Mouse (Mus musculus): Measurements from ENCODE around the gene Il21. TPM values are rescaled to one million over a fixed set of nuclear protein-coding genes. Genes with fewer than 3 reads are reported as not detected.

The Il21 gene
- polyA plus RNA-seq, 1 experiment from 2014 or later, result not detected

- H3K9me3 ChIP-seq (ENCODE audit: control insufficient read depth, low read length), result no peaks in the 10 kb centered on the region
- no peaks in the 10 kb centered on the region for H3K36me3 ChIP-seq (ENCODE audit: control insufficient read depth, insufficient read depth, low read length)
- H3K27ac ChIP-seq (ENCODE audit: low read length), result no peak overlapping the region
- H3K9ac ChIP-seq (ENCODE audit: low read length), result no peak overlapping the region
- ATAC-seq (ENCODE audit: low read depth), result no peak
- H3K4me3 ChIP-seq (ENCODE audit: low read length), result no peak overlapping the region
- 80% methylated on average over 15 of the region's 15 CpGs for WGBS
- no peaks in the 10 kb centered on the region for H3K27me3 ChIP-seq (ENCODE audit: control insufficient read depth, insufficient read depth, low read depth, low read length)
- H3K4me1 ChIP-seq (replicated peaks; ENCODE audit: control insufficient read depth, insufficient read depth, low read length), result no peaks in the 10 kb centered on the region
- H3K4me2 ChIP-seq (ENCODE audit: low read depth, low read length), result no peak overlapping the region
Observed at GRCm38 (mm10) chr3:37257776-37258175, 25.3 kb upstream of the Il21 start.

GRCm38 (mm10) chr3:37250967-37251366, 18.5 kb upstream of the Il21 start:
- Histone ChIP-seq H3K9ac (ENCODE audit: low read length) (no peak overlapping the region), H3K27me3 (ENCODE audit: control insufficient read depth, insufficient read depth, low read depth, low read length) (no peaks in the 10 kb centered on the region), H3K9me3 (ENCODE audit: control insufficient read depth, low read length) (no peaks in the 10 kb centered on the region), H3K4me3 (ENCODE audit: low read length) (no peak overlapping the region), H3K27ac (ENCODE audit: low read length) (no peak overlapping the region), H3K36me3 (ENCODE audit: control insufficient read depth, insufficient read depth, low read length) (no peaks in the 10 kb centered on the region), H3K4me2 (ENCODE audit: low read depth, low read length) (no peak overlapping the region), H3K4me1 (replicated peaks; ENCODE audit: control insufficient read depth, insufficient read depth, low read length) (no peaks in the 10 kb centered on the region)
- no peak for ATAC-seq (ENCODE audit: low read depth)
- WGBS, result 88% methylated on average over 3 of the region's 3 CpGs

- no peak overlapping the region for H3K4me2 ChIP-seq (ENCODE audit: low read depth, low read length)
- H3K4me3 ChIP-seq (ENCODE audit: low read length), result no peak overlapping the region
- no peak overlapping the region for H3K27ac ChIP-seq (ENCODE audit: low read length)
- H3K27me3 ChIP-seq (ENCODE audit: control insufficient read depth, insufficient read depth, low read depth, low read length), result no peaks in the 10 kb centered on the region
- H3K36me3 ChIP-seq (ENCODE audit: control insufficient read depth, insufficient read depth, low read length), result no peaks in the 10 kb centered on the region
- no peak overlapping the region for H3K9ac ChIP-seq (ENCODE audit: low read length)
- H3K9me3 ChIP-seq (ENCODE audit: control insufficient read depth, low read length), result no peaks in the 10 kb centered on the region
- no peaks in the 10 kb centered on the region for H3K4me1 ChIP-seq (replicated peaks; ENCODE audit: control insufficient read depth, insufficient read depth, low read length)
- no peak for ATAC-seq (ENCODE audit: low read depth)
- 56% methylated on average over 4 of the region's 4 CpGs for WGBS
Observed at GRCm38 (mm10) chr3:37235025-37235424, 2.6 kb upstream of the Il21 start.

- H3K4me2 ChIP-seq (ENCODE audit: low read depth, low read length), result no peak overlapping the region
- no peak for ATAC-seq (ENCODE audit: low read depth)
- no peaks in the 10 kb centered on the region for H3K9me3 ChIP-seq (ENCODE audit: control insufficient read depth, low read length)
- 87% methylated on average over 7 of the region's 7 CpGs for WGBS
- no peak overlapping the region for H3K9ac ChIP-seq (ENCODE audit: low read length)
- no peaks in the 10 kb centered on the region for H3K27me3 ChIP-seq (ENCODE audit: control insufficient read depth, insufficient read depth, low read depth, low read length)
- H3K27ac ChIP-seq (ENCODE audit: low read length), result no peak overlapping the region
- no peak overlapping the region for H3K4me3 ChIP-seq (ENCODE audit: low read length)
- H3K36me3 ChIP-seq (ENCODE audit: control insufficient read depth, insufficient read depth, low read length), result no peaks in the 10 kb centered on the region
- H3K4me1 ChIP-seq (replicated peaks; ENCODE audit: control insufficient read depth, insufficient read depth, low read length), result no peaks in the 10 kb centered on the region
Observed at GRCm38 (mm10) chr3:37231153-37231552, 1.3 kb downstream of the Il21 start.

- WGBS, result 49% methylated on average over 11 of the region's 11 CpGs
- Histone ChIP-seq H3K4me3 (ENCODE audit: low read length) (no peak overlapping the region), H3K27ac (ENCODE audit: low read length) (no peak overlapping the region), H3K36me3 (ENCODE audit: control insufficient read depth, insufficient read depth, low read length) (no peaks in the 10 kb centered on the region), H3K4me2 (ENCODE audit: low read depth, low read length) (no peak overlapping the region), H3K4me1 (replicated peaks; ENCODE audit: control insufficient read depth, insufficient read depth, low read length) (no peaks in the 10 kb centered on the region), H3K9me3 (ENCODE audit: control insufficient read depth, low read length) (no peaks in the 10 kb centered on the region), H3K9ac (ENCODE audit: low read length) (no peak overlapping the region), H3K27me3 (ENCODE audit: control insufficient read depth, insufficient read depth, low read depth, low read length) (no peaks in the 10 kb centered on the region)
- no peak for ATAC-seq (ENCODE audit: low read depth)
Observed at GRCm38 (mm10) chr3:37229082-37229829, 3.2 kb downstream of the Il21 start.

- no peak for ATAC-seq (ENCODE audit: low read depth)
- H3K4me1 ChIP-seq (replicated peaks; ENCODE audit: control insufficient read depth, insufficient read depth, low read length), result no peaks in the 10 kb centered on the region
- H3K27me3 ChIP-seq (ENCODE audit: control insufficient read depth, insufficient read depth, low read depth, low read length), result no peaks in the 10 kb centered on the region
- H3K36me3 ChIP-seq (ENCODE audit: control insufficient read depth, insufficient read depth, low read length), result no peaks in the 10 kb centered on the region
- H3K4me3 ChIP-seq (ENCODE audit: low read length), result no peak overlapping the region
- 89% methylated on average over 13 of the region's 13 CpGs for WGBS
- no peak overlapping the region for H3K9ac ChIP-seq (ENCODE audit: low read length)
- H3K4me2 ChIP-seq (ENCODE audit: low read depth, low read length), result no peak overlapping the region
- no peaks in the 10 kb centered on the region for H3K9me3 ChIP-seq (ENCODE audit: control insufficient read depth, low read length)
- H3K27ac ChIP-seq (ENCODE audit: low read length), result no peak overlapping the region
Observed at GRCm38 (mm10) chr3:37225124-37225523, 7.3 kb downstream of the Il21 start.

GRCm38 (mm10) chr3:37219071-37219470, 13.4 kb downstream of the Il21 start:
- H3K27me3 ChIP-seq (ENCODE audit: control insufficient read depth, insufficient read depth, low read depth, low read length), result no peaks in the 10 kb centered on the region
- H3K4me1 ChIP-seq (replicated peaks; ENCODE audit: control insufficient read depth, insufficient read depth, low read length), result no peaks in the 10 kb centered on the region
- ATAC-seq (ENCODE audit: low read depth), result peak; percentile 64
- H3K36me3 ChIP-seq (ENCODE audit: control insufficient read depth, insufficient read depth, low read length), result no peaks in the 10 kb centered on the region
- H3K27ac ChIP-seq (ENCODE audit: low read length), result no peak overlapping the region
- no peak overlapping the region for H3K4me2 ChIP-seq (ENCODE audit: low read depth, low read length)
- 13% methylated on average over 4 of the region's 4 CpGs for WGBS
- no peak overlapping the region for H3K4me3 ChIP-seq (ENCODE audit: low read length)
- no peak overlapping the region for H3K9ac ChIP-seq (ENCODE audit: low read length)
- H3K9me3 ChIP-seq (ENCODE audit: control insufficient read depth, low read length), result no peaks in the 10 kb centered on the region

GRCm38 (mm10) chr3:37205226-37205800, 27.1 kb downstream of the Il21 start:
- Histone ChIP-seq H3K4me3 (ENCODE audit: low read length) (no peak overlapping the region), H3K36me3 (ENCODE audit: control insufficient read depth, insufficient read depth, low read length) (no peaks in the 10 kb centered on the region), H3K9ac (ENCODE audit: low read length) (no peak overlapping the region), H3K9me3 (ENCODE audit: control insufficient read depth, low read length) (no peaks in the 10 kb centered on the region), H3K27me3 (ENCODE audit: control insufficient read depth, insufficient read depth, low read depth, low read length) (no peaks in the 10 kb centered on the region), H3K4me1 (replicated peaks; ENCODE audit: control insufficient read depth, insufficient read depth, low read length) (0 out of 2 replicates have a peak, but pooled peaks cover 8% of the 10 kb centered on the region), H3K27ac (ENCODE audit: low read length) (no peak overlapping the region), H3K4me2 (ENCODE audit: low read depth, low read length) (no peak overlapping the region)
- 43% methylated on average over 8 of the region's 8 CpGs for WGBS
- no peak for ATAC-seq (ENCODE audit: low read depth)

- WGBS, result 17% methylated on average over 6 of the region's 6 CpGs
- ATAC-seq (ENCODE audit: low read depth), result peak; percentile 78
Observed at GRCm38 (mm10) chr3:37204556-37204955, 27.9 kb downstream of the Il21 start.

More at GRCm38 (mm10) chr3:37204556-37204955, 27.9 kb downstream of the Il21 start:
- H3K9me3 ChIP-seq (ENCODE audit: control insufficient read depth, low read length), result no peaks in the 10 kb centered on the region
- peak overlapping the region; percentile 80 for H3K9ac ChIP-seq (ENCODE audit: low read length)
- H3K4me3 ChIP-seq (ENCODE audit: low read length), result peak overlapping the region; percentile 71
- H3K27ac ChIP-seq (ENCODE audit: low read length), result peak overlapping the region; percentile 34; the same call in 1 of the 2 replicates
- no peaks in the 10 kb centered on the region for H3K36me3 ChIP-seq (ENCODE audit: control insufficient read depth, insufficient read depth, low read length)
- H3K27me3 ChIP-seq (ENCODE audit: control insufficient read depth, insufficient read depth, low read depth, low read length), result no peaks in the 10 kb centered on the region
- peak overlapping the region; percentile 98 for H3K4me2 ChIP-seq (ENCODE audit: low read depth, low read length)
- H3K4me1 ChIP-seq (replicated peaks; ENCODE audit: control insufficient read depth, insufficient read depth, low read length), result 0 out of 2 replicates have a peak, but pooled peaks cover 8% of the 10 kb centered on the region
